In the genomic region with DNA sequence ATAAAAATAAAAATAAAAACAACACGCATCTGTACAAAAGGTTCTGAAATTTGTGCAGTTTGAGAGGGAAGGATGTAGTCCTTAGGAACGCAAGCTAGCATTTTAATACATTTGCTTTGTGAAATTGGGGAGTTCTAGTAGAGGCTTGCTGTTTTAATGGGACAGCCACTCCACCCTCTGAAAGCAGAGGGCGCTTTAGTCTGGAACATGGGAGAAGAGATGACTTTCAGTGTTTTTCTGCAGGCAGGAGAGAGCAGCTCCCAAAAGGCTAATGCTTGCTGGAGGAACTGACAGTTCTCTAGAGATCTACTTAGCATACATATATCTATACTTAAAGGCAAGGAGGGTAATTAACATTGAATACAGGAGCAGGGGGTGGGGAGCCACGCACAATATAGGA, we compare ENCODE assay signal across 17 mouse cellular contexts. TPM values are rescaled to one million over a fixed set of nuclear protein-coding genes. Genes with fewer than 3 reads are reported as not detected.
DNase-seq lines count a peak whose midpoint lies in the region; ATAC-seq and TF ChIP-seq lines count a peak whose summit lies in the region.
"Had no signal": no experiment of that assay in that cellular context is flagged by ENCODE, and none has a peak within 500 bp of the region (broad histone marks: within the 10 kb centered on the region; RNA-seq: fewer than 3 reads in every experiment).

No protein-coding gene starts in this region.

- 60% methylated on average over 4 of the region's 4 CpGs for WGBS in hindbrain, embryonic 11.5 days
- 59% methylated on average over 4 of the region's 4 CpGs for WGBS in hindbrain, embryonic 13.5 days

- H3K4me1 ChIP-seq in hindbrain, embryonic 11.5 days (replicated peaks; ENCODE audit: control insufficient read depth, insufficient read depth, low read length) = no peaks in the 10 kb centered on the region
- H3K4me1 ChIP-seq in hindbrain, embryonic 13.5 days (replicated peaks) = no peaks in the 10 kb centered on the region
- H3K4me1 ChIP-seq: liver, embryonic 15.5 days had no signal

- H3K36me3 ChIP-seq in hindbrain, embryonic 11.5 days (ENCODE audit: control insufficient read depth, insufficient read depth, low read length) = no peaks in the 10 kb centered on the region
- no peaks in the 10 kb centered on the region for H3K36me3 ChIP-seq in hindbrain, embryonic 13.5 days
- H3K36me3 ChIP-seq: liver, embryonic 15.5 days had no signal

- peak; percentile 38; the same call in 1 of the 2 replicates for ATAC-seq in hindbrain, embryonic 11.5 days (ENCODE audit: low FRiP score)
- no peak for ATAC-seq in hindbrain, embryonic 13.5 days (ENCODE audit: low FRiP score)
- ATAC-seq: intestine, embryonic 16.5 days had no signal

- H3K27ac ChIP-seq in hindbrain, embryonic 11.5 days (ENCODE audit: low read depth, low read length) = no peak overlapping the region
- no peak overlapping the region for H3K27ac ChIP-seq in hindbrain, embryonic 13.5 days
- no peak overlapping the region for H3K27ac ChIP-seq in left cerebral cortex, adult 2 months
- H3K27ac ChIP-seq: liver, embryonic 15.5 days had no signal

- H3K27me3 ChIP-seq in hindbrain, embryonic 11.5 days (ENCODE audit: control insufficient read depth, insufficient read depth, low read length) = no peaks in the 10 kb centered on the region
- H3K27me3 ChIP-seq in hindbrain, embryonic 13.5 days = no peaks in the 10 kb centered on the region
- H3K27me3 ChIP-seq: liver, embryonic 15.5 days had no signal

- peak; percentile 33 for TF ChIP-seq CTCF in left cerebral cortex, adult 2 months (IDR thresholded peaks at IDR 0.05)

- H3K9me3 ChIP-seq in hindbrain, embryonic 11.5 days (ENCODE audit: control insufficient read depth, low read length) = no peaks in the 10 kb centered on the region
- no peaks in the 10 kb centered on the region for H3K9me3 ChIP-seq in hindbrain, embryonic 13.5 days
- H3K9me3 ChIP-seq: liver, embryonic 15.5 days had no signal

- DNase-seq in hindbrain, embryonic 11.5 days (ENCODE audit: low spot score) = no peak
- DNase-seq in left cerebral cortex, adult 2 months (ENCODE audit: extremely low spot score in 1 of 2, low spot score in 2 of 2) = no peak
- DNase-seq in left cerebral cortex, postnatal 10 days (ENCODE audit: extremely low spot score in 1 of 2, low spot score in 2 of 2) = no peak
- DNase-seq in retina, embryonic 14.5 days (ENCODE audit: low spot score) = peak; percentile 14
- DNase-seq in retina, postnatal 1 day = no peak
- no peak for DNase-seq in adrenal gland, adult 18-20 months (ENCODE audit: low spot score in 2 of 2)
- no peak for DNase-seq in thymus, postnatal 14 days
- DNase-seq: cerebellum, adult 2 months; gastrocnemius, postnatal 10 days; heart, postnatal 14 days; right cerebral cortex, postnatal 4 days; thymus, adult 2 months had no signal

- intact Hi-C loops in left cerebral cortex, adult 2 months (cut with DNase I) = no loop called here
- intact Hi-C loops in left cerebral cortex, postnatal 10 days (cut with DNase I) = no loop called here

- no peak overlapping the region for H3K4me3 ChIP-seq in hindbrain, embryonic 11.5 days (ENCODE audit: low read depth, low read length)
- H3K4me3 ChIP-seq in hindbrain, embryonic 13.5 days = no peak overlapping the region
- no peak overlapping the region for H3K4me3 ChIP-seq in left cerebral cortex, adult 2 months
- H3K4me3 ChIP-seq: liver, embryonic 15.5 days had no signal

- no peak overlapping the region for H3K9ac ChIP-seq in hindbrain, embryonic 11.5 days (ENCODE audit: low read depth, low read length)
- no peak overlapping the region for H3K9ac ChIP-seq in hindbrain, embryonic 13.5 days
- H3K9ac ChIP-seq: liver, embryonic 15.5 days had no signal

- no peak overlapping the region for H3K4me2 ChIP-seq in hindbrain, embryonic 11.5 days (replicated peaks; ENCODE audit: low read depth, low read length)
- H3K4me2 ChIP-seq in hindbrain, embryonic 13.5 days = no peak overlapping the region
- H3K4me2 ChIP-seq: liver, embryonic 15.5 days had no signal

RNA-seq across cellular contexts. Expression of a gene that starts 40.4 kb away (rescaled TPM):
- polyA plus RNA-seq in hindbrain, embryonic 11.5 days (2014; fragmentation: Nextera tagmentation; extraction: Ambion mirVana) = 0.11 TPM in 1 of 2 replicates, not detected in the other
- 0.17 TPM in 1 of 2 replicates, not detected in the other for polyA plus RNA-seq in hindbrain, embryonic 13.5 days (2015; fragmentation: Nextera tagmentation; extraction: Ambion mirVana)
- under 1 TPM; 0.19 to 0.23 TPM for total RNA-seq in left cerebral cortex, adult 2 months (2021)
- total RNA-seq in left cerebral cortex, postnatal 10 days (2021) = under 1 TPM; 0.18 to 0.49 TPM
- total RNA-seq in adrenal gland, adult 18-20 months (2021) = not detected
- total RNA-seq: gastrocnemius, postnatal 10 days; heart, adult 8-10 months; heart, postnatal 14 days had no signal
- polyA plus RNA-seq: cerebellum, adult 2 months; intestine, embryonic 16.5 days; limb, embryonic 11.5 days had no signal
